Mouse (Mus musculus) MEL (cell line): ENCODE data around the gene Hpd. TPM values are rescaled to one million over a fixed set of nuclear protein-coding genes. Genes with fewer than 3 reads are reported as not detected.

Experiments
- DNase-seq: peaks from one replicate; pipeline ENCODE4 v3.0.0; 2011; ENCODE audit warnings: low read depth, low spot score
- H3K27ac ChIP-seq: 2 replicates; pipeline ENCODE4 v1.5.1; 2012; ENCODE audit warnings: low read depth, mild to moderate bottlenecking, control low read depth, low read length, moderate library complexity; ENCODE audit not compliant: control insufficient read depth
- H3K27me3 ChIP-seq, 2 experiments: fragments of 150-350 bp in 1 of 2; sonication (generic) in 1 of 2; 2 replicates each; pipeline ENCODE4 v1.6.1; 2012; ENCODE audit warnings: low read length in 2 of 2, mild to moderate bottlenecking in 2 of 2, improper control_type of control experiment in 1 of 2, moderate library complexity in 1 of 2; ENCODE audit not compliant: insufficient read depth in 2 of 2, control insufficient read depth in 1 of 2
- H3K36me3 ChIP-seq, 2 experiments: 2 replicates each; pipeline ENCODE4 v1.6.1; 2012 to 2014; ENCODE audit warnings: low read length in 2 of 2, improper control_type of control experiment in 1 of 2, inconsistent platforms in 1 of 2, mild to moderate bottlenecking in 1 of 2; ENCODE audit not compliant: insufficient read depth in 2 of 2, control insufficient read depth in 1 of 2
- H3K4me1 ChIP-seq, 2 experiments: fragments of 150-350 bp in 1 of 2; sonication (generic) in 1 of 2; 2 replicates each; pipeline ENCODE4 v1.6.1; 2012; ENCODE audit warnings: low read length in 2 of 2, improper control_type of control experiment in 1 of 2, mild to moderate bottlenecking in 1 of 2; ENCODE audit not compliant: insufficient read depth in 2 of 2, control insufficient read depth in 1 of 2
- H3K4me3 ChIP-seq, 2 experiments: fragments of 150-350 bp in 1 of 2; sonication (generic) in 1 of 2; 2 replicates each; pipeline ENCODE4 v1.5.1; 2012; ENCODE audit warnings: low read depth in 2 of 2, low read length in 2 of 2, mild to moderate bottlenecking in 2 of 2, moderate library complexity in 2 of 2, control low read depth in 1 of 2, improper control_type of control experiment in 1 of 2; ENCODE audit not compliant: control insufficient read depth in 1 of 2, insufficient read depth in 1 of 2
- H3K79me2 ChIP-seq: 2 replicates; pipeline ENCODE4 v1.6.1; 2012; ENCODE audit warnings: mild to moderate bottlenecking, low read length, moderate library complexity; ENCODE audit not compliant: control insufficient read depth, poor library complexity, insufficient read depth
- H3K9ac ChIP-seq: 2 replicates; pipeline ENCODE4 v1.6.1; 2012; ENCODE audit warnings: low read depth, mild to moderate bottlenecking, control low read depth, low read length, moderate library complexity; ENCODE audit not compliant: control insufficient read depth, poor library complexity, severe bottlenecking
- H3K9me3 ChIP-seq: fragments of 150-350 bp; sonication (generic); replicated peaks from 2 replicates; pipeline ENCODE4 v1.6.1; 2012; ENCODE audit warnings: mild to moderate bottlenecking, low read length, improper control_type of control experiment, moderate library complexity; ENCODE audit not compliant: insufficient read depth
- BHLHE40 ChIP-seq: IDR thresholded peaks from 2 replicates; pipeline ENCODE4 v1.6.1; 2012; ENCODE audit warnings: low read depth, mild to moderate bottlenecking, inconsistent platforms, low read length, improper control_type of control experiment, borderline replicate concordance
- CHD2 ChIP-seq: IDR thresholded peaks from 2 replicates; pipeline ENCODE4 v1.6.1; 2011; ENCODE audit warnings: low read length, improper control_type of control experiment
- CTCF ChIP-seq, 3 experiments: IDR thresholded peaks in 2 of 3; conservative IDR thresholded peaks in 1 of 3; 2 replicates each; pipeline ENCODE4 v1.5.1; 2011 to 2012; ENCODE audit warnings: low read length in 3 of 3, low read depth in 2 of 3, mild to moderate bottlenecking in 2 of 3, improper control_type of control experiment in 1 of 3, inconsistent platforms in 1 of 3, mixed read lengths in 1 of 3, moderate library complexity in 1 of 3; ENCODE audit not compliant: control insufficient read depth in 1 of 3, insufficient read depth in 1 of 3, poor library complexity in 1 of 3, severe bottlenecking in 1 of 3
- ELF1 ChIP-seq: IDR thresholded peaks from 2 replicates; pipeline ENCODE4 v1.6.1; 2014; ENCODE audit warnings: low read depth, mild to moderate bottlenecking, inconsistent platforms, low read length, improper control_type of control experiment, moderate library complexity
- EP300 ChIP-seq, 2 experiments: IDR thresholded peaks; 2 replicates each; pipeline ENCODE4 v1.6.1; 2011; ENCODE audit warnings: improper control_type of control experiment in 2 of 2, low read length in 2 of 2, low read depth in 1 of 2, mild to moderate bottlenecking in 1 of 2
- ETS1 ChIP-seq: IDR thresholded peaks from 2 replicates; pipeline ENCODE4 v1.6.1; 2012; ENCODE audit warnings: low read depth, mild to moderate bottlenecking, inconsistent platforms, low read length, improper control_type of control experiment, moderate library complexity
- GATA1 ChIP-seq: IDR thresholded peaks from 2 replicates; pipeline ENCODE4 v1.6.1; 2011; ENCODE audit warnings: low read depth, low read length, improper control_type of control experiment
- KAT2A ChIP-seq: conservative IDR thresholded peaks from 2 replicates; pipeline ENCODE4 v1.6.1; 2012; ENCODE audit warnings: low read depth, low read length, improper control_type of control experiment, inconsistent platforms
- MAFK ChIP-seq: IDR thresholded peaks from 2 replicates; pipeline ENCODE4 v1.6.1; 2011; ENCODE audit warnings: low read depth, mild to moderate bottlenecking, low read length, improper control_type of control experiment, borderline replicate concordance
- MAZ ChIP-seq: IDR thresholded peaks from 2 replicates; pipeline ENCODE4 v1.6.1; 2012; ENCODE audit warnings: low read depth, mild to moderate bottlenecking, inconsistent platforms, low read length, improper control_type of control experiment
- MEF2A ChIP-seq: IDR thresholded peaks from 2 replicates; pipeline ENCODE4 v1.6.1; 2014; ENCODE audit warnings: low read depth, mild to moderate bottlenecking, inconsistent platforms, low read length, improper control_type of control experiment; ENCODE audit not compliant: poor library complexity, insufficient replicate concordance, severe bottlenecking; ENCODE audit errors: extremely low read depth
- MXI1 ChIP-seq: IDR thresholded peaks from 2 replicates; pipeline ENCODE4 v1.6.1; 2011; ENCODE audit warnings: mild to moderate bottlenecking, low read depth, low read length, improper control_type of control experiment
- MYC ChIP-seq: IDR thresholded peaks from 2 replicates; pipeline ENCODE4 v1.6.1; 2011; ENCODE audit warnings: low read depth, mild to moderate bottlenecking, low read length, improper control_type of control experiment, moderate library complexity
- NELFE ChIP-seq: IDR thresholded peaks from 2 replicates; pipeline ENCODE4 v1.6.1; 2011; ENCODE audit warnings: low read depth, low read length, improper control_type of control experiment
- NRF1 ChIP-seq: IDR thresholded peaks from 2 replicates; pipeline ENCODE4 v1.6.1; 2014; ENCODE audit warnings: low read depth, mild to moderate bottlenecking, inconsistent platforms, low read length, improper control_type of control experiment, moderate library complexity; ENCODE audit not compliant: poor library complexity, insufficient read depth, severe bottlenecking
- POLR2AphosphoS2 ChIP-seq: IDR thresholded peaks from 2 replicates; pipeline ENCODE4 v1.6.1; 2011; ENCODE audit warnings: low read length, improper control_type of control experiment
- POLR2AphosphoS5 ChIP-seq: IDR thresholded peaks from 2 replicates; pipeline ENCODE4 v1.6.1; 2012; ENCODE audit warnings: low read depth, borderline replicate concordance, mild to moderate bottlenecking, inconsistent platforms, low read length, moderate library complexity, mixed read lengths
- RCOR1 ChIP-seq: IDR thresholded peaks from 2 replicates; pipeline ENCODE4 v1.6.1; 2012; ENCODE audit warnings: low read depth, mild to moderate bottlenecking, inconsistent platforms, low read length, improper control_type of control experiment
- SIN3A ChIP-seq: IDR thresholded peaks from 2 replicates; pipeline ENCODE4 v1.6.1; 2012; ENCODE audit warnings: low read length, improper control_type of control experiment, inconsistent platforms
- TAL1 ChIP-seq: IDR thresholded peaks from 2 replicates; pipeline ENCODE4 v1.6.1; 2012; ENCODE audit warnings: mild to moderate bottlenecking, inconsistent platforms, low read length, moderate library complexity, mixed read lengths
- UBTF ChIP-seq: IDR thresholded peaks from 2 replicates; pipeline ENCODE4 v1.6.1; 2012; ENCODE audit warnings: low read depth, mild to moderate bottlenecking, inconsistent platforms, low read length, improper control_type of control experiment, moderate library complexity, borderline replicate concordance; ENCODE audit not compliant: insufficient read depth
- USF1 ChIP-seq: IDR thresholded peaks from 2 replicates; pipeline ENCODE4 v1.6.1; 2014; ENCODE audit warnings: low read depth, mild to moderate bottlenecking, inconsistent platforms, low read length, improper control_type of control experiment, moderate library complexity
- ZC3H11A ChIP-seq: IDR thresholded peaks from 2 replicates; pipeline ENCODE4 v1.6.1; 2012; ENCODE audit warnings: low read depth, mild to moderate bottlenecking, inconsistent platforms, low read length, improper control_type of control experiment
- ZKSCAN1 ChIP-seq: IDR thresholded peaks from 2 replicates; pipeline ENCODE4 v1.6.1; 2012; ENCODE audit warnings: low read depth, mild to moderate bottlenecking, inconsistent platforms, low read length, improper control_type of control experiment, moderate library complexity
- ZMIZ1 ChIP-seq: IDR thresholded peaks from 2 replicates; pipeline ENCODE4 v1.6.1; 2012; ENCODE audit warnings: low read depth, mild to moderate bottlenecking, inconsistent platforms, low read length, improper control_type of control experiment, moderate library complexity
- ZNF384 ChIP-seq: IDR thresholded peaks from 2 replicates; pipeline ENCODE4 v1.6.1; 2012; ENCODE audit warnings: low read depth, mild to moderate bottlenecking, inconsistent platforms, low read length, improper control_type of control experiment
- polyA plus RNA-seq, 2 experiments: library from polyadenylated mRNA; stranded (reverse) in 1 of 2; unstranded in 1 of 2; fragments of >175 nt in 1 of 2; fragments of >200 nt in 1 of 2; gene quantifications; 2 replicates each; pipeline versions ENCODE4 v1.2.1 to v1.2.4; 2012; ENCODE audit warnings: low replicate concordance in 2 of 2, low read depth in 1 of 2; ENCODE audit not compliant: insufficient read length in 2 of 2, insufficient read depth in 1 of 2, missing spikeins in 1 of 2
- total RNA-seq: library from RNA; depleted of rRNA; stranded (reverse); fragments of 300-350 nt; gene quantifications from 2 replicates; pipeline ENCODE4 v1.2.3, GENCODE M21; 2012

Gene Hpd
- total and polyA plus RNA-seq, 3 experiments, result not detected

GRCm38 (mm10) chr5:123128426-123129169 lies 53.9 kb downstream of the Hpd start (continued):
- no peak for TF ChIP-seq CTCF (IDR thresholded peaks at IDR 0.05 in 2 of 3, conservative IDR thresholded peaks at IDR 0.05 in 1 of 3; ENCODE audit: control insufficient read depth in 1 of 3, insufficient read depth in 1 of 3, low read depth in 2 of 3, low read length in 3 of 3, poor library complexity in 1 of 3, severe bottlenecking in 1 of 3)
- TF ChIP-seq NRF1, result no peak
- TF ChIP-seq ZKSCAN1, result no peak
- TF ChIP-seq MXI1, result peak; percentile 67
- TF ChIP-seq ELF1, result 0 out of 2 replicates have a peak, but pooled peaks have one; percentile 16
- TF ChIP-seq MEF2A, result no peak
- no peak for TF ChIP-seq ZNF384
- TF ChIP-seq EP300 (IDR thresholded peaks at IDR 0.05; ENCODE audit: low read depth in 1 of 2, low read length in 2 of 2), result peak in 1 of 2 experiments; percentile 20; a peak in 1 of 4 replicates
- no peak for TF ChIP-seq MYC
- no peak for TF ChIP-seq KAT2A
- TF ChIP-seq USF1, result no peak
- no peak; the same call in 1 of the 2 replicates for TF ChIP-seq SIN3A

DNA sequence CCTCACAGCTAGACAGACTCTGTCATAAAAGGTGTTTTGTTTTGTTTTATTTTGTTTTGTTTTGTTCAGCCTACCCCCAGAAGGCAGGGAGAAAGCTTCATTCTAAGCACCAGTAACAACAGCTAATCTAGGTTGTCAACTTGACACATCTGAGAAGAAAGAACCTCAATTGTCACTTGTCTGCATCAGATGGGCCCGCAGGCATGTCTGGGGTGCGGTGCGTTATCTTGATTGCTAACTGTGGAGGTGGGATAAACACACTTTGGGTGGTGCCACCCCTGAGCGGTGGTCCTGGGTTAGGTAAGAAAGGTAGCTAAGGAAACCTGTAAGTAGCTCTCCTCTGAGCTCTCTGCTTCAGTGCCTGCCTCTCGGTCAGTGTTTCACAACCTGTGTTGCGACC lies 55.5 kb downstream of the Hpd start:
- TF ChIP-seq ETS1 (0 out of 2 replicates have a peak, but pooled peaks have one; percentile 24), MAZ (no peak), GATA1 (peak; percentile 52)
- Histone ChIP-seq H3K79me2 (no peaks in the 10 kb centered on the region), H3K27me3 (no peaks in the 10 kb centered on the region), H3K9me3 (no peaks in the 10 kb centered on the region), H3K9ac (no peak overlapping the region), H3K4me1 (peaks cover 17 to 52% of the 10 kb centered on the region in 2 experiments), H3K36me3 (peaks cover 0 to 37% of the 10 kb centered on the region in 2 experiments; a peak in 2 of 4 replicates), H3K4me3 (no peak overlapping the region), H3K27ac (peak overlapping the region; percentile 6; the same call in 1 of the 2 replicates)
- DNase-seq, result no peak

DNA sequence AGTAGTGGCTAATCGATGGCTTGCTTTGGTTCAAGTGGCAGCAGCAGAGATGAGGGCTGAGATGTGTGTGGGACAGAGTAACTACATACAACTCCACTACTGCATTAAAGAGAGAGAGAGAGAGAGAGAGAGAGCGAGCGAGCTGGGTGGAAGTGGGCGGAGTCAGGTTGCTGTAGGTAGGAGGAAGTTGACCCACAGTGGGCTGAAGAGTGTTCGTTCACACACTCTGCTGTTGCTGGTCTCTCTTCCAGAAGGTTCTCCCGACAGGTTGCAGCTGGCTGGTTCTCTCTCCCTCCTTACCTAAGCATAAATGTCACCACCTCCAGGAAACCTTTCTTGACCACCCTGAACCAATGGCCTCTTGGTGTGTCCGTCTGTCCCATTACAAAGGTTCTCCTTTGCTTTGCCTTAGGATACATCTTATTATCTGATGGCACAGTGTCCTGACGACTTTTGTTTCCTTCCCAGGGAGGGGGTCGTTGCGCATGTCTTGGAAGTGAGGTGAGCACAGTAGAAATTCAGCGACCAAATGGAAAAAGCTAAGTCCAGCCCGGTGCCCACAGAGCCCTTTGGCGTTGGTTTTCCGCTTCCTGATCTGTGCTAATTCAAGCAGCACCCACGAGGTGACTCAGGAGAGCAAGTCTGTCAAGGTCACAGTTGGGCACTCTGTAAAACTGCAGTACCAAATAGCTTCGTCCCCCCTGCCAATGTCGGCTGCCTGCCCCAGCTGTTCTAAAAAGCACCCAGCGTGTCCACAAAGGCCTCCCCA lies 56.7 kb downstream of the Hpd start:
- H3K27ac ChIP-seq, result peak overlapping the region; percentile 42
- no peaks in the 10 kb centered on the region for H3K9me3 ChIP-seq
- peaks cover 0 to 37% of the 10 kb centered on the region in 2 experiments; a peak in 2 of 4 replicates for H3K36me3 ChIP-seq
- peak; percentile 84 for DNase-seq
- no peaks in the 10 kb centered on the region for H3K79me2 ChIP-seq
- H3K27me3 ChIP-seq, result no peaks in the 10 kb centered on the region
- peak overlapping the region; percentile 58 for H3K9ac ChIP-seq
- peak overlapping the region; percentile 10 to 40; a peak in 3 of 4 replicates for H3K4me3 ChIP-seq
- H3K4me1 ChIP-seq, result peaks cover 17 to 48% of the 10 kb centered on the region in 2 experiments
- no peak for TF ChIP-seq UBTF
- no peak for TF ChIP-seq KAT2A
- TF ChIP-seq ZC3H11A, result no peak
- TF ChIP-seq ZMIZ1, result no peak
- TF ChIP-seq TAL1, result no peak
- no peak for TF ChIP-seq CHD2
- no peak for TF ChIP-seq MAFK
- TF ChIP-seq NELFE, result peak; percentile 57
- 0 out of 2 replicates have a peak, but pooled peaks have one; percentile 55 for TF ChIP-seq MAZ
- no peak for TF ChIP-seq RCOR1
- TF ChIP-seq POLR2AphosphoS2, result no peak
- TF ChIP-seq POLR2AphosphoS5, result no peak
- TF ChIP-seq BHLHE40, result no peak
- TF ChIP-seq EP300 (IDR thresholded peaks at IDR 0.05; ENCODE audit: low read depth in 1 of 2, low read length in 2 of 2), result no peak
- peak; percentile 33; the same call in 1 of the 2 replicates for TF ChIP-seq GATA1
